Mouse (Mus musculus) frontal cortex, postnatal 10 days (tissue): ENCODE results near the gene Pld5.

Experiments used
- DNase-seq, 2 experiments: peaks; one replicate each; pipeline ENCODE4 v3.0.0; 2022; ENCODE audit warnings: low spot score in 2 of 2, mixed read lengths in 1 of 2

Pld5 gene

DNA sequence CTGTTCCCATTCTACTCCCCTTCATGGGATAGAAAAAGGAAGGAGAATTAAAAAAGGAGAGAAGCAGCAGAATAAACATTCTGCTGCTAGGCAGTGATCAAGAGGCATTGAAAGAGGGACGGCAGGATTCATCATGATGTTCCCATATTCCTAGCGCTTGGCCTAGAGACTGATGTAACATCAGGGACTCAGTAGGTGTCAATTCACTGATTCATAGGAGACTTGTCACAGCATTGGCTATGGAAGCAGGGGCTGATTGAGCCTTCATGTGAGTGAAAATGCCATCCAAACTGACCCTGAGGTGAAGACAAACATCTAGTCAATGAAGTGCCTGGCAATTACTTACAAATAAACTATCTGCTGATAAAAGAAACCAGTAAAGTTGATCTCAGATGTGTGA is 324.3 kb downstream of the Pld5 start:
- no peak for DNase-seq

DNA sequence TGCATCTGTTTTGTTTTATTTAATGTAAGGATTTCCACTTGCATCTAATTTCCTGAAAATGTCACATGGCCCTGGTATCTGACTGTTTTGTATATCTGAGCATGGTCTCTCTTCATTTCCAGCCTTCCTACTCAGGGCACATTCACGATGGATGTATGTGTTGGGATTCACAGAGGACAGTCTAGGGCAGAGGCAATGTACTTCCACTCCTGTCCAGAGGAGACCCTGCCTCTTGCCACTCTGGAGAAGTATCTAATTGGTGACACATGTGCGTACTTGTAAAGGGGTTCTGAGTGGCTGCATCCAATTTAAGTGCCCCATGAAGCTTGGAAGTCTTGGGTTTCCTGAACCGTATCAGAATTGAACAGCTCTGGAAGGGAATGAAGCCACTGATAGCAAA is 324.7 kb downstream of the Pld5 start:
- no peak for DNase-seq

DNA sequence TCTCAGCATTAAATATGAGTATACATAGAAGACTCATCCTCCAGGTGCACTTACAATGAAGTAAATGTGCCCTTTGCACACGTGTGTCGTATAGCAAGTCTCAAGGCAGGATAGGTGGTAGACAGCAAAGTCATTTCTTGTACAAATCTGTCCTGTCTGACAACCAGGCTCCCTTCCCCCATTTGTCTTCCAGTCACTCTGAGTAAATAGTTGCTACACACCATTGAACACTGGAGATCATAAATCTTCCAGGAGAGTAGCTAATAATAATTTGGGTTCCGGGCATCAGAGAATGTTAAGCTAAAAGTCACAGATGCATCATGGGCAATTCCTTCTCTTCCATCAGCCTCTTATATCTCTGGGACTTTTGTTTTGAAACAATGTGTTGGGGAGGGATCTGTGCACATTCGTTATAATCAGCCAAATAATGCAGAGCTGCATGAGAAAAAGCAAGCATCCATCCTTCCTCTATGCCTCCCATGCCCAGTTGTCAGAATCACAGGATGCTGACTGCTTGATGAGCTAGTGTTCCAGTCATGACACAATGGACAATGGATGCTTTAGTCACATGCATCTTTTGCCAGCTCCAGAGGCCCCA is 328.3 kb downstream of the Pld5 start:
- DNase-seq, result no peak

- DNase-seq, result no peak
Observed at GRCm38 (mm10) chr1:175943168-175943567, 331.9 kb downstream of the Pld5 start.

DNA sequence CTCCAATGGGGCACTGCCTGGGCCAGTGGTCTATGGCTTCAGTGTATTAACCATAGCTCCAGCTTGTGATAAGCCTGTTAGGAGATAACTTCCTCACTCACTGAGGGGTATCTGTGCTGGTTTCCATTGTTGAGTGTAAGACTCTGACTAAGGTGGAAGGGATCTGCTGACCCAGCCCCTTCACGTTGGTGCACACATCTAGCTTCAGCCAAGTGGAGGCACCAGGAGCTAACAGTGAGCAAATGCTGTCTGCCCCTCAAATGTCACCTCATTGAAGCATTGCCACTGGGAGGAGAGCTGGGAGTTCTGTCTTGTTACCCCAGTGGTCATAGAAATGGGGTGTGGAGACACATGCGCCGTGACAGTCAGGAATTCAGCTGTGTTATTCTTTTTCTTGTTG is 336.4 kb downstream of the Pld5 start:
- no peak for DNase-seq

DNA sequence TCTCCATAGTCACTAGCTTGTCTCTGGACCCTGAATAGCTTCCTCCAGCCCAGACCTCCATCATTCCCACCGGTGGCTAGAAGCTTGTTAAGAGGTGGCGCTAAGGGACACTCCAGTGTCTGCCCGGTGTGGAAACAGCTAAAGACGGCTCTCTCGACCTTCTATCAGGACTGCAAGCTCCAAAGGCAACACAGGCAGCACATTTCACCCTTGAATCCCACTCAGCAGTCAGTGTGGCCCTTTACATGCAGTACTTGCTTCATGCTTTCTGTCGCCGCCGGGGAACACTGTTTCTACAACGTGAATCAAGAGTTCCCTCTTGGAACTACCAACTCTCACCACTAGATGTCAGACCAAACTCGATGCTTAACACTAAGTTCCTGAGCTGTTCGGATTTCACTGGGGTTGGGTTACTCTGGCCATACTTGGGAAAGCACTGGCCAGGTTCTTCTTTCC is 338.8 kb downstream of the Pld5 start:
- DNase-seq, result peak; percentile 29 to 69

DNA sequence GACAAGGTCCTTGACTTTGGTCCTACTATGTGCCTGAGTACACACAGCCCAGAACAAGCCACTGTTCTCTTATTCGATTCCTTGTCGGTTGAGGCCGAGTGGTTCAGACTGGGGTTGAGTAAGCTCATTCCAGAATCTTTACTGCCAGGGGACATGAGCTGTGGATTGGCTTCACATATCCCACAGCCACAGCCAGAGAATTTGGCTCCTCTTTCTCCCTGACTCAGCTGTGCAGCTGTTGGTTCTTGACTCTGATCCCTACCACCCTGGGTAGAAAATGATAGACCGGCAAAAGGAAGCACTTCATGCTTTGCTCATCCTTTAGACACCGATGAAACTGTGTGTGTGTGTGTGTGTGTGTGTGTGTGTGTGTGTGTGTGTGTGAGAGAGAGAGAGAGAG is 343.7 kb downstream of the Pld5 start:
- DNase-seq, result no peak

DNA sequence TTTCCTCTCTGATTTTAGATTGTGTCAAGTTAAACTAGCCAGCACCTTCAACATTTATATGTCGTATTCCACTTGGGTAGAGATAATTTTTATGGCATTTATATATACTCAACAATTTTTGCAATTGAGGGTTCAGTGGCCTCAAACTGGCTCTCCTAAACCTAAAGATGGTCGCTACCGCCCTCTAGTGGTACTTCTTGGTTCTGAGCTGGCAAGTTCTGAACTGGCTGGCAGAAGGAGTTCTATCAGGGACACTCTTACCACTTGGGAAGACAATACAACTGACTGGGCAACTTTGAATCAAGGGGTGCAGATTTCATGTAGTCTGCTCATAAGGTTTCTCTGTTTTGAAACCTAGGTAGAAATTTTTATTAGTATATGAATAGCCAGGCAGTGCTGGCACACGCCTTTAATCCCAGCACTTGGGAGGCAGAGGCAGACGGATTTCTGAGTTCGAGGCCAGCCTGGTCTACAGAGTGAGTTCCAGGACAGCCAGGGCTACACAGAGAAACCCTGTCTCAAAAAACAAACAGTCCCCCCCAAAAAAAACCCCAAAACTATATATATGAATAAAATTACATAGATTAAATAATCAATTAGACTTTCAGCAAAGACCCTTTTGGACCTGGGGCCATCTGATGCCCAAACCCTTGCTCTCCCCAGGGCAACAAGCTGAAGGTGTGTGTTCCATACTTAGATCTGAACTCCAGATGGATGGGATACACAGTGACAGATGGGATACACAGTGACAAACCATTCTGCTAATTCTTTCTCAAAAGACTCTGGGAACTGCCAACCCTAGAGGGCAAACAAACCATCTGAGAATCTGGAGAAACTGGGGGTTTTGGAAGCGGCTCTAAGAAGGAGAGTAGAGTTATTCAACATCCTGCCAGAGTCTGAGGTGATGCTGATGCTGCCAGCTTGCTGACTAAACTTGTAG is 351.0 kb downstream of the Pld5 start:
- DNase-seq, result peak; percentile 19 to 74

- DNase-seq, result no peak
Observed at GRCm38 (mm10) chr1:175921091-175921490, 354.0 kb downstream of the Pld5 start.

GRCm38 (mm10) chr1:175920029-175920428 is 355.1 kb downstream of the Pld5 start, which contains the start of gene Gm38100:
TSS of gene Gm38100 (plus strand) at chr1:175920329.
- no peak for DNase-seq

DNA sequence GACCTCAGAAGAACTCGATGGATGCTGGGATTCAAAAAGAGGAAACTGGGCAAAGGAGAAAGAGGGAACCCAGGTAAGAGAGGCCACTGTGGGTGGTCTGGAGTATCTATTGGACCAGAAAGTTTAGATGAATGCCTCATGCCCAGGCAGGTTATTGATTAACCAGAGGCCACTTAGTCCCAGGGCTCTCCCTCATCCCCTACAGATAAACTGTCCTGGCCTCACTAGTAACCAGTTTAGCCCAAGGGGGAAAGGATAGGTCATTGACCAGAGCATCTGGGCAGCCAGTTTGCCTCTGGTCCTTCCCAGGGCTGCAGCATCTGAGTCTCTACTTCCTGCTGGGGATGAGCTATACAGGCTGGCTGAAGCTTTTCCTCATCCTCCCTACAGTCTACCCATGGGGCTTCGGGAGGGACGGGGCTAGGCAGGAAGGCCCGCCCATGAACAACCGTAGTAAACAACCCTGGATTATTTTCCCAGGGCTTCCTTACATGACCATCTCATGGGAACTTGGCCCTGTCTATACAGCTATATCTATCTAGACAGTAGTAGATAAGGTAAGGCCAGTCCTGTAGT is 361.3 kb downstream of the Pld5 start:
- DNase-seq, result no peak
